Mouse (Mus musculus): ENCODE measurements around the gene Prune2. TPM values are rescaled to one million over a fixed set of nuclear protein-coding genes. Genes with fewer than 3 reads are reported as not detected.

The Prune2 gene
- polyA plus RNA-seq (2015; fragmentation: Nextera tagmentation; extraction: Ambion mirVana): 0.67 and 0.72 TPM in 2 replicates

- H3K9ac ChIP-seq (replicated peaks): no peak within 1 kb of the TSS
- TF ChIP-seq CTCF (IDR thresholded peaks at IDR 0.05; ENCODE audit: low read depth): no peak
- TF ChIP-seq EP300 (IDR thresholded peaks at IDR 0.05; ENCODE audit: low read depth): no peak
- no peaks in the 10 kb centered on the region; the same call in 1 of the 2 replicates for H3K4me1 ChIP-seq (ENCODE audit: insufficient read depth)
- H3K27me3 ChIP-seq (ENCODE audit: insufficient read depth, low read length): peaks cover 14% of the 10 kb centered on the region
- peak; percentile 70 for DNase-seq
- H3K36me3 ChIP-seq (replicated peaks; ENCODE audit: insufficient read depth, low read length): no peaks in the 10 kb centered on the region
- H3K4me2 ChIP-seq (ENCODE audit: low read depth, low read length): peak within 1 kb of the TSS; percentile 57
- no peaks in the 10 kb centered on the region for H3K9me3 ChIP-seq (ENCODE audit: low read length)
- H3K4me3 ChIP-seq (ENCODE audit: low read depth, low read length): peak within 1 kb of the TSS; percentile 26
- WGBS (ENCODE audit: insufficient replicate concordance): 1% methylated on average over 36 of the region's 36 CpGs
- no peak within 1 kb of the TSS for H3K27ac ChIP-seq (ENCODE audit: low read depth)
- ATAC-seq: peak; percentile 79
Measured at GRCm38 (mm10) chr19:16955613-16956271, at the start of gene Prune2. Prune2 (plus strand) TSS chr19:16956118.

DNA sequence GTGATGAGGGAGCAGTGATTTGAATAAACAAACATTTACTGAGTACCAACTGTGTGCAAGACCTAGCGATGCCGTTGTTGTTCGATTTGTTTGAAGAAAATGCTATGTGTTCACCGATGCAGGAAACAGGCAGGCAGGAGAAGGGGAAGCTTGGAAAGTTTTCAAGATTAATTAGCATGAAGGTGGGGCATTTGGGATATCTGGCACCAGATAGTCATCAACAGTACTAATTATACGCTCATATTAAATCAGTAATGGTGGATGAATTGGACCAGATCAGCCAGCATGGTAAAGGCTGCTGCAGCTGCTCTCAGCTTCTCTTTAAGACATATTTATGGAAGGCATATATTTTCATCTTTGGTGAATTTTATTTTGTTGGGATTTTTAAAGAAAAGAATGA lies 44.4 kb upstream of the Prune2 start:
- Histone ChIP-seq H3K9me3 (ENCODE audit: low read length) (no peaks in the 10 kb centered on the region), H3K36me3 (replicated peaks; ENCODE audit: insufficient read depth, low read length) (no peaks in the 10 kb centered on the region), H3K27me3 (ENCODE audit: insufficient read depth, low read length) (no peaks in the 10 kb centered on the region), H3K27ac (ENCODE audit: low read depth) (no peak overlapping the region), H3K4me2 (ENCODE audit: low read depth, low read length) (no peak overlapping the region), H3K4me1 (ENCODE audit: insufficient read depth) (no peaks in the 10 kb centered on the region), H3K4me3 (ENCODE audit: low read depth, low read length) (no peak overlapping the region), H3K9ac (replicated peaks) (no peak overlapping the region)
- TF ChIP-seq CTCF (IDR thresholded peaks at IDR 0.05; ENCODE audit: low read depth): no peak
- no peak for TF ChIP-seq EP300 (IDR thresholded peaks at IDR 0.05; ENCODE audit: low read depth)
- DNase-seq (no peak), ATAC-seq (no peak)
- 75% methylated on average over 5 of the region's 5 CpGs for WGBS (ENCODE audit: insufficient replicate concordance)

- DNase-seq (no peak), ATAC-seq (no peak)
- H3K27me3 ChIP-seq (ENCODE audit: insufficient read depth, low read length): no peaks in the 10 kb centered on the region
- H3K4me2 ChIP-seq (ENCODE audit: low read depth, low read length): no peak overlapping the region
- H3K36me3 ChIP-seq (replicated peaks; ENCODE audit: insufficient read depth, low read length): no peaks in the 10 kb centered on the region
- 70% methylated on average over 4 of the region's 4 CpGs for WGBS (ENCODE audit: insufficient replicate concordance)
- TF ChIP-seq EP300 (IDR thresholded peaks at IDR 0.05; ENCODE audit: low read depth): no peak
- TF ChIP-seq CTCF (IDR thresholded peaks at IDR 0.05; ENCODE audit: low read depth): no peak
- no peak overlapping the region for H3K27ac ChIP-seq (ENCODE audit: low read depth)
- no peak overlapping the region for H3K4me3 ChIP-seq (ENCODE audit: low read depth, low read length)
- H3K9me3 ChIP-seq (ENCODE audit: low read length): no peaks in the 10 kb centered on the region
- no peaks in the 10 kb centered on the region for H3K4me1 ChIP-seq (ENCODE audit: insufficient read depth)
- no peak overlapping the region for H3K9ac ChIP-seq (replicated peaks)
Measured at GRCm38 (mm10) chr19:16924516-16924915, 31.4 kb upstream of the Prune2 start.

DNA sequence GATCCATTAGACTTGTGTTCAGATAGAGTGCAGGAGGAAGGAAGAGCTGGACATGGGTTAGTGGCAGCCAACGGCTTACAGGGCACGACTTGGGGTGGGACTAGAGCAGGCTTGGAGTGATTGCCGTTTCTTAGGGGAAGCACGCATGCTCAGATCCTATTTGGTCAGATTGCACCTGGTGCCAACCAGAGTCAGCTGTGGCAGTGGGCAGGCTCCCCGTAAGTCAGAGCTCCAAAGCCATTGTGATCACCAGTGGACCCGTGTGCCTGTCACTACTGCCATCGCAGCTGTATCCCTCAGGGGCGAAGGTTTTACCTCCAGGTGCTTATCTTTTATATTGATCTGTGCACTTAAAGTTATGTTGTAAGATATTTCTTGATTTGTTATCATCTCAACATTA lies 21.3 kb upstream of the Prune2 start:
- H3K4me2 ChIP-seq (ENCODE audit: low read depth, low read length): no peak overlapping the region
- no peaks in the 10 kb centered on the region for H3K4me1 ChIP-seq (ENCODE audit: insufficient read depth)
- no peak overlapping the region for H3K4me3 ChIP-seq (ENCODE audit: low read depth, low read length)
- no peak overlapping the region for H3K9ac ChIP-seq (replicated peaks)
- no peaks in the 10 kb centered on the region for H3K27me3 ChIP-seq (ENCODE audit: insufficient read depth, low read length)
- H3K36me3 ChIP-seq (replicated peaks; ENCODE audit: insufficient read depth, low read length): no peaks in the 10 kb centered on the region
- no peak for ATAC-seq
- no peak for DNase-seq
- 65% methylated on average over 8 of the region's 8 CpGs for WGBS (ENCODE audit: insufficient replicate concordance)
- no peak overlapping the region for H3K27ac ChIP-seq (ENCODE audit: low read depth)
- no peak for TF ChIP-seq EP300 (IDR thresholded peaks at IDR 0.05; ENCODE audit: low read depth)
- TF ChIP-seq CTCF (IDR thresholded peaks at IDR 0.05; ENCODE audit: low read depth): no peak
- no peaks in the 10 kb centered on the region for H3K9me3 ChIP-seq (ENCODE audit: low read length)

- ATAC-seq: peak; percentile 50; the same call in 1 of the 2 replicates
- no peak overlapping the region for H3K9ac ChIP-seq (replicated peaks)
Measured at GRCm38 (mm10) chr19:16948794-16949313, 7.1 kb upstream of the Prune2 start.

GRCm38 (mm10) chr19:16949341-16949740 lies 6.6 kb upstream of the Prune2 start:
- no peak overlapping the region for H3K27ac ChIP-seq (ENCODE audit: low read depth)
- WGBS (ENCODE audit: insufficient replicate concordance): 74% methylated on average over 2 of the region's 2 CpGs

More at GRCm38 (mm10) chr19:16948794-16949313, 7.1 kb upstream of the Prune2 start:
- no peak overlapping the region for H3K27ac ChIP-seq (ENCODE audit: low read depth)
- WGBS (ENCODE audit: insufficient replicate concordance): 50% methylated on average over 2 of the region's 2 CpGs
- 0 out of 2 replicates have a peak, but pooled peaks cover 4% of the 10 kb centered on the region for H3K27me3 ChIP-seq (ENCODE audit: insufficient read depth, low read length)
- no peak overlapping the region for H3K4me3 ChIP-seq (ENCODE audit: low read depth, low read length)
- H3K4me1 ChIP-seq (ENCODE audit: insufficient read depth): no peaks in the 10 kb centered on the region
- DNase-seq: no peak
- no peak overlapping the region for H3K4me2 ChIP-seq (ENCODE audit: low read depth, low read length)
- H3K9me3 ChIP-seq (ENCODE audit: low read length): no peaks in the 10 kb centered on the region
- TF ChIP-seq EP300 (IDR thresholded peaks at IDR 0.05; ENCODE audit: low read depth): peak; percentile 57; the same call in 1 of the 2 replicates
- TF ChIP-seq CTCF (IDR thresholded peaks at IDR 0.05; ENCODE audit: low read depth): no peak
- H3K36me3 ChIP-seq (replicated peaks; ENCODE audit: insufficient read depth, low read length): no peaks in the 10 kb centered on the region

More at GRCm38 (mm10) chr19:16949341-16949740, 6.6 kb upstream of the Prune2 start:
- Histone ChIP-seq H3K4me1 (ENCODE audit: insufficient read depth) (no peaks in the 10 kb centered on the region), H3K27me3 (ENCODE audit: insufficient read depth, low read length) (0 out of 2 replicates have a peak, but pooled peaks cover 4% of the 10 kb centered on the region), H3K4me3 (ENCODE audit: low read depth, low read length) (no peak overlapping the region), H3K9ac (replicated peaks) (no peak overlapping the region), H3K9me3 (ENCODE audit: low read length) (no peaks in the 10 kb centered on the region), H3K36me3 (replicated peaks; ENCODE audit: insufficient read depth, low read length) (no peaks in the 10 kb centered on the region), H3K4me2 (ENCODE audit: low read depth, low read length) (no peak overlapping the region)
- TF ChIP-seq CTCF (IDR thresholded peaks at IDR 0.05; ENCODE audit: low read depth): no peak
- no peak for TF ChIP-seq EP300 (IDR thresholded peaks at IDR 0.05; ENCODE audit: low read depth)
- DNase-seq (no peak), ATAC-seq (no peak)

All from liver, postnatal 0 days (tissue).